Mouse (Mus musculus): Measurements from ENCODE around the gene Defb19. TPM values are rescaled to one million over a fixed set of nuclear protein-coding genes. Genes with fewer than 3 reads are reported as not detected.

Defb19 gene
- not detected for total RNA-seq (2021)
- long read RNA-seq, experiment 1: 0 reads
- long read RNA-seq, experiment 2: 0 reads

- intact Hi-C loops (cut with DNase I): no loop called here
- no peak within 1 kb of the TSS for H3K4me3 ChIP-seq
- DNase-seq: no peak
- no peak within 1 kb of the TSS for H3K27ac ChIP-seq
- TF ChIP-seq CTCF (IDR thresholded peaks at IDR 0.05): no peak
Observed at GRCm38 (mm10) chr2:152580107-152580506, at the start of gene Defb19. Gene Defb19, minus strand, starts transcription at chr2:152580312.

- H3K4me3 ChIP-seq: peak overlapping the region; percentile 74
- DNase-seq: no peak
- H3K27ac ChIP-seq: peak overlapping the region; percentile 87
- no peak for TF ChIP-seq CTCF (IDR thresholded peaks at IDR 0.05)
- intact Hi-C loops (cut with DNase I): no loop called here
Observed at GRCm38 (mm10) chr2:152629904-152630303, 49.8 kb upstream of the Defb19 start.

GRCm38 (mm10) chr2:152629239-152629638 lies 49.1 kb upstream of the Defb19 start:
- intact Hi-C loops (cut with DNase I): no loop called here
- TF ChIP-seq CTCF (IDR thresholded peaks at IDR 0.05): no peak
- H3K4me3 ChIP-seq: peak overlapping the region; percentile 74

GRCm38 (mm10) chr2:152628066-152628465 lies 48.0 kb upstream of the Defb19 start:
- no peak for DNase-seq
- intact Hi-C loops (cut with DNase I): no loop called here
- TF ChIP-seq CTCF (IDR thresholded peaks at IDR 0.05): no peak
- peak overlapping the region; percentile 74 for H3K4me3 ChIP-seq
- H3K27ac ChIP-seq: peak overlapping the region; percentile 87

More at GRCm38 (mm10) chr2:152629239-152629638, 49.1 kb upstream of the Defb19 start:
- no peak for DNase-seq
- H3K27ac ChIP-seq: peak overlapping the region; percentile 87

GRCm38 (mm10) chr2:152626774-152627591 lies 46.9 kb upstream of the Defb19 start, which contains the start of gene Rem1:
Gene Rem1, plus strand, starts transcription at chr2:152626951.
- H3K4me3 ChIP-seq: peak within 1 kb of the TSS; percentile 74
- peak within 1 kb of the TSS; percentile 87 for H3K27ac ChIP-seq
- intact Hi-C loops (cut with DNase I): no loop called here
- peak; percentile 68 for DNase-seq
- no peak for TF ChIP-seq CTCF (IDR thresholded peaks at IDR 0.05)

GRCm38 (mm10) chr2:152625256-152625655 lies 45.1 kb upstream of the Defb19 start:
- intact Hi-C loops (cut with DNase I): no loop called here
- Histone ChIP-seq H3K27ac (peak overlapping the region; percentile 87; the same call in 1 of the 2 replicates), H3K4me3 (no peak overlapping the region)
- no peak for DNase-seq
- TF ChIP-seq CTCF (IDR thresholded peaks at IDR 0.05): no peak

- no peak for DNase-seq
- no peak overlapping the region for H3K4me3 ChIP-seq
- no peak for TF ChIP-seq CTCF (IDR thresholded peaks at IDR 0.05)
- H3K27ac ChIP-seq: no peak overlapping the region
- intact Hi-C loops (cut with DNase I): no loop called here
Observed at GRCm38 (mm10) chr2:152624566-152624965, 44.5 kb upstream of the Defb19 start.

GRCm38 (mm10) chr2:152622953-152623352 lies 42.8 kb upstream of the Defb19 start, which contains the start of gene Defb25:
Gene Defb25, minus strand, starts transcription at chr2:152623053.
- TF ChIP-seq CTCF (IDR thresholded peaks at IDR 0.05): no peak
- no peak for DNase-seq
- Histone ChIP-seq H3K4me3 (no peak within 1 kb of the TSS), H3K27ac (no peak within 1 kb of the TSS)
- intact Hi-C loops (cut with DNase I): no loop called here

GRCm38 (mm10) chr2:152622151-152622550 lies 42.0 kb upstream of the Defb19 start:
- intact Hi-C loops (cut with DNase I): no loop called here
- TF ChIP-seq CTCF (IDR thresholded peaks at IDR 0.05): no peak
- Histone ChIP-seq H3K27ac (no peak overlapping the region), H3K4me3 (no peak overlapping the region)
- no peak for DNase-seq

- intact Hi-C loops (cut with DNase I): no loop called here
- DNase-seq: peak; percentile 50
- no peak for TF ChIP-seq CTCF (IDR thresholded peaks at IDR 0.05)
- no peak overlapping the region for H3K4me3 ChIP-seq
- H3K27ac ChIP-seq: peak overlapping the region; percentile 66
Observed at GRCm38 (mm10) chr2:152620367-152621134, 40.4 kb upstream of the Defb19 start.

GRCm38 (mm10) chr2:152617374-152617773 lies 37.3 kb upstream of the Defb19 start:
- Histone ChIP-seq H3K27ac (no peak overlapping the region), H3K4me3 (no peak overlapping the region)
- DNase-seq: no peak
- intact Hi-C loops (cut with DNase I): no loop called here
- TF ChIP-seq CTCF (IDR thresholded peaks at IDR 0.05): peak; percentile 48

GRCm38 (mm10) chr2:152616470-152616869 lies 36.4 kb upstream of the Defb19 start:
- Histone ChIP-seq H3K27ac (no peak overlapping the region), H3K4me3 (no peak overlapping the region)
- no peak for TF ChIP-seq CTCF (IDR thresholded peaks at IDR 0.05)
- DNase-seq: no peak
- intact Hi-C loops (cut with DNase I): no loop called here

- intact Hi-C loops (cut with DNase I): loop anchor here (1.0 kb wide), 1 partner anchor 42 kb away; no protein-coding TSS in a partner anchor
- TF ChIP-seq CTCF (IDR thresholded peaks at IDR 0.05): peak; percentile 99; the same call in 1 of the 2 replicates
- H3K27ac ChIP-seq: no peak overlapping the region
- no peak for DNase-seq
- no peak overlapping the region for H3K4me3 ChIP-seq
Observed at GRCm38 (mm10) chr2:152615563-152615962, 35.5 kb upstream of the Defb19 start.
